Mouse (Mus musculus) neural tube, embryonic 14.5 days (tissue): ENCODE measurements around the gene Hmcn1. TPM values are rescaled to one million over a fixed set of nuclear protein-coding genes. Genes with fewer than 3 reads are reported as not detected.

Source experiments
- ATAC-seq: fragments of 200-750 bp; cut with Nextera tagmentation; 2 replicates; pipeline ENCODE4 v1.8.0; 2017; ENCODE audit warnings: low read depth, mild to moderate bottlenecking, moderate TSS enrichment, moderate library complexity
- H3K27ac ChIP-seq: fragments of 300-500 bp; sonication (generic); 2 replicates; pipeline ENCODE4 v1.5.1; 2014; ENCODE audit warnings: low read depth, mild to moderate bottlenecking, control low read depth, low read length, moderate library complexity, mixed read lengths
- H3K27me3 ChIP-seq: fragments of 300-500 bp; sonication (generic); 2 replicates; pipeline ENCODE4 v1.6.1; 2014; ENCODE audit warnings: low read length; ENCODE audit not compliant: control insufficient read depth, insufficient read depth
- H3K36me3 ChIP-seq: fragments of 300-500 bp; sonication (generic); 2 replicates; pipeline ENCODE4 v1.6.1; 2014; ENCODE audit warnings: low read length, mixed read lengths; ENCODE audit not compliant: control insufficient read depth, insufficient read depth
- H3K4me1 ChIP-seq: fragments of 300-500 bp; sonication (generic); 2 replicates; pipeline ENCODE4 v1.6.1; 2014; ENCODE audit warnings: low read length; ENCODE audit not compliant: control insufficient read depth, insufficient read depth
- H3K4me2 ChIP-seq: fragments of 300-500 bp; sonication (generic); 2 replicates; pipeline ENCODE4 v1.6.1; 2014; ENCODE audit warnings: mild to moderate bottlenecking, low read depth, low read length, control low read depth
- H3K4me3 ChIP-seq: fragments of 300-500 bp; sonication (generic); 2 replicates; pipeline ENCODE4 v1.5.1; 2014; ENCODE audit warnings: low read depth, low read length, control low read depth, mixed read lengths
- H3K9ac ChIP-seq: fragments of 300-500 bp; sonication (generic); replicated peaks from 2 replicates; pipeline ENCODE4 v1.6.1; 2014; ENCODE audit warnings: low read depth, mild to moderate bottlenecking, control low read depth, low read length, mixed read lengths
- H3K9me3 ChIP-seq: fragments of 300-500 bp; sonication (generic); 2 replicates; pipeline ENCODE4 v1.6.1; 2016; ENCODE audit warnings: low read length; ENCODE audit not compliant: control insufficient read depth
- WGBS: fragments of 180-500 bp; shearing (Covaris S2); extraction: QIAGEN DNeasy Blood & Tissue Kit; methylation state at CpG from one replicate; pipeline ENCODE4 v1.1.7; 2014; 5-methylcytosine and 5-hydroxymethylcytosine counted together
- polyA plus RNA-seq: library from polyadenylated mRNA; unstranded; fragments of >200 nt; fragmentation: Nextera tagmentation; extraction: Ambion mirVana; gene quantifications from 2 replicates; pipeline ENCODE4 v1.2.1, GENCODE M21; 2014

The Hmcn1 gene
- polyA plus RNA-seq, 1 experiment from 2014 or later, result 1.6 TPM

GRCm38 (mm10) chr1:150800611-150801263, 192.5 kb downstream of the Hmcn1 start:
- no peak overlapping the region for H3K9ac ChIP-seq
- no peaks in the 10 kb centered on the region for H3K9me3 ChIP-seq
- H3K27me3 ChIP-seq, result no peaks in the 10 kb centered on the region
- no peak overlapping the region for H3K27ac ChIP-seq
- no peaks in the 10 kb centered on the region for H3K36me3 ChIP-seq
- 90% methylated on average over 8 of the region's 8 CpGs for WGBS
- no peaks in the 10 kb centered on the region for H3K4me1 ChIP-seq
- ATAC-seq, result no peak
- H3K4me2 ChIP-seq, result no peak overlapping the region
- H3K4me3 ChIP-seq, result no peak overlapping the region

GRCm38 (mm10) chr1:150798651-150799050, 194.6 kb downstream of the Hmcn1 start:
- no peak for ATAC-seq
- Histone ChIP-seq H3K4me2 (no peak overlapping the region), H3K4me3 (no peak overlapping the region), H3K27me3 (no peaks in the 10 kb centered on the region), H3K9me3 (no peaks in the 10 kb centered on the region), H3K27ac (no peak overlapping the region), H3K9ac (no peak overlapping the region), H3K4me1 (no peaks in the 10 kb centered on the region), H3K36me3 (no peaks in the 10 kb centered on the region)
- 91% methylated on average over 5 of the region's 5 CpGs for WGBS

GRCm38 (mm10) chr1:150786746-150787145, 206.5 kb downstream of the Hmcn1 start:
- no peak overlapping the region for H3K4me3 ChIP-seq
- no peaks in the 10 kb centered on the region for H3K27me3 ChIP-seq
- no peak overlapping the region for H3K9ac ChIP-seq
- no peak for ATAC-seq
- no peak overlapping the region for H3K4me2 ChIP-seq
- no peaks in the 10 kb centered on the region for H3K9me3 ChIP-seq
- no peaks in the 10 kb centered on the region for H3K36me3 ChIP-seq
- H3K27ac ChIP-seq, result no peak overlapping the region
- WGBS, result 82% methylated on average over 6 of the region's 6 CpGs
- H3K4me1 ChIP-seq, result no peaks in the 10 kb centered on the region

DNA sequence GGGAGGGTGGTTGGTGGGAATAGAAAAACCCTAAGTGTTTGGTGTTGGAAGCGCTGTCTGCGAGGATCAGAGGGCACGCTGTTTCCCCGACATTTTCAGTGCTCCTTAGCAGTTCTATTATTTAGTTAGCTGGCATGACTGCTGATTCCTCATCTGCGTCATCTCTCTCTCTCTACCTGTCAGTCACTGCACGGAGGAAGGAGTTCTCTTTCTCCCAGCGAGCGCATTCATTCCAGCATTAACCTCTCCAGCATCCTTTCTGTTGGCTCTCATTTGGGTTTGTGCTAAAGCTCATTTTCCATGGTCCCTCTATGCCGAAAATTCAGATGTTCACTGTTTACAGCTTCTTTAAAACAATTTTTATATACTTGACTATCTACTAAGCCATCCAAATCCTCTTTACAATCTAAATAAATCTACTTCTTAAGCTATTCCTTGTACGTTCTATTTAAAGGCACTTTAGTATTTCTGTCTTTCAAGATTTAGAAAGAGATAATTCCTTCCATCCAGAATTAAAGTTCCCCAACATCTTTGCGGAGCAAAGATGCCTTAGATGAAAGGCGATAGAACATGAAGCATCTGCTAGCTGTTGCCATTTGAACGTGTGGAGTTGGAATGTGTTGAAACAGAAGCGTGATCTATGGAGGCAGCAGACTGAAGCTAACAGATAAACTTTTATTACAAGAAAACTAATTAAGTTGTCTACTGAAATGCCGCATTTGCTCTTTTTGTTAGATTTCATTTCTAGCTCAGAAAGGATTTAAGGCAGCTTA, 210.0 kb downstream of the Hmcn1 start:
- no peak overlapping the region for H3K27ac ChIP-seq
- H3K4me1 ChIP-seq, result no peaks in the 10 kb centered on the region
- no peaks in the 10 kb centered on the region for H3K27me3 ChIP-seq
- H3K36me3 ChIP-seq, result no peaks in the 10 kb centered on the region
- no peaks in the 10 kb centered on the region for H3K9me3 ChIP-seq
- no peak for ATAC-seq
- H3K9ac ChIP-seq, result no peak overlapping the region
- H3K4me2 ChIP-seq, result no peak overlapping the region
- no peak overlapping the region for H3K4me3 ChIP-seq
- WGBS, result 88% methylated on average over 15 of the region's 15 CpGs

GRCm38 (mm10) chr1:150779902-150780301, 213.3 kb downstream of the Hmcn1 start:
- ATAC-seq, result no peak
- 56% methylated on average over 2 of the region's 2 CpGs for WGBS
- Histone ChIP-seq H3K27me3 (no peaks in the 10 kb centered on the region), H3K27ac (no peak overlapping the region), H3K9me3 (no peaks in the 10 kb centered on the region), H3K4me2 (no peak overlapping the region), H3K4me3 (no peak overlapping the region), H3K36me3 (no peaks in the 10 kb centered on the region), H3K9ac (no peak overlapping the region), H3K4me1 (no peaks in the 10 kb centered on the region)

DNA sequence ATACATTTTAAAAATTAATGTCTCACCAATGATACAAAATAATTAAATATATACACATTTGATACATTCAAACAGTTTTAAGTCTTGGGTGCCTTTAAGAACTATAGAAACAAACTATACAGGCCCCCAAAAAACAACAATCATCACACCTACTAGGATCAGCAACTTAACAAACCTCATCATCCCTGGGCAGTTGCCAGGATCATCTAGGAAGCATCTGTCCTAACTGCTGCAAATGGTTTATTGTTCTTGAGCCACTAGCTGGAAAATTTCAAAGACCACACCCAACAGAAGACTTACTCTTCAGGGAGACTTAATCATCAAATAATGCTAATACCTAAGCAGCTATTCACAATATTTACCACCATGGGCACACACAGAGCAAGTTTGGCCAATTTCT, 216.5 kb downstream of the Hmcn1 start:
- H3K4me1 ChIP-seq, result no peaks in the 10 kb centered on the region
- H3K9me3 ChIP-seq, result no peaks in the 10 kb centered on the region
- no peaks in the 10 kb centered on the region for H3K27me3 ChIP-seq
- no peak overlapping the region for H3K4me2 ChIP-seq
- H3K9ac ChIP-seq, result no peak overlapping the region
- no peak for ATAC-seq
- no peak overlapping the region for H3K27ac ChIP-seq
- no peak overlapping the region for H3K4me3 ChIP-seq
- no peaks in the 10 kb centered on the region for H3K36me3 ChIP-seq

DNA sequence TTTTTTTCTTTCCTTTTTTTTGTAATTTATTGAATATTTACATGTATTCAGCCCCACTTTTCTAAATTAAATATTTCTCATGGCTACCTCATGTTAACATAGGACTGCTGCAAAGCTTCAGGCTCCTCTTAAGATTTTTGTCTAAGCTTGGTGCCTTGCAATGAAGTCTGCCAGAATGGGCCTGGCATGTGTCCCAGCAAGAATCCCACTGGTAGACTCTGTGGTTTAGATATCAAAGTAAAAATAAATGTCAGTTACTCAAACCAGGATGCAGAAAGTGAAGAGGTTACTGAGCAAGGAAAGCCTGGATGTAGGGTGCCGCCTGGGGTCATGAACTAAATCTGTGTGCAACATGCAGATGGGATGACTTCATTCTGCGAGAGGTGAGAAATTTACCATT, 217.5 kb downstream of the Hmcn1 start:
- no peak overlapping the region for H3K4me2 ChIP-seq
- no peaks in the 10 kb centered on the region for H3K36me3 ChIP-seq
- H3K9me3 ChIP-seq, result no peaks in the 10 kb centered on the region
- H3K4me3 ChIP-seq, result no peak overlapping the region
- H3K4me1 ChIP-seq, result no peaks in the 10 kb centered on the region
- no peak for ATAC-seq
- no peak overlapping the region for H3K27ac ChIP-seq
- no peaks in the 10 kb centered on the region for H3K27me3 ChIP-seq
- WGBS, result 100% methylated on average over 2 of the region's 2 CpGs
- H3K9ac ChIP-seq, result no peak overlapping the region

- no peak overlapping the region for H3K4me3 ChIP-seq
- H3K36me3 ChIP-seq, result no peaks in the 10 kb centered on the region
- no peaks in the 10 kb centered on the region for H3K4me1 ChIP-seq
- no peak overlapping the region for H3K9ac ChIP-seq
- no peak overlapping the region for H3K27ac ChIP-seq
- 90% methylated on average over 3 of the region's 3 CpGs for WGBS
- no peaks in the 10 kb centered on the region for H3K9me3 ChIP-seq
- no peak for ATAC-seq
- no peaks in the 10 kb centered on the region for H3K27me3 ChIP-seq
- no peak overlapping the region for H3K4me2 ChIP-seq
Observed at GRCm38 (mm10) chr1:150772958-150773357, 220.3 kb downstream of the Hmcn1 start.

DNA sequence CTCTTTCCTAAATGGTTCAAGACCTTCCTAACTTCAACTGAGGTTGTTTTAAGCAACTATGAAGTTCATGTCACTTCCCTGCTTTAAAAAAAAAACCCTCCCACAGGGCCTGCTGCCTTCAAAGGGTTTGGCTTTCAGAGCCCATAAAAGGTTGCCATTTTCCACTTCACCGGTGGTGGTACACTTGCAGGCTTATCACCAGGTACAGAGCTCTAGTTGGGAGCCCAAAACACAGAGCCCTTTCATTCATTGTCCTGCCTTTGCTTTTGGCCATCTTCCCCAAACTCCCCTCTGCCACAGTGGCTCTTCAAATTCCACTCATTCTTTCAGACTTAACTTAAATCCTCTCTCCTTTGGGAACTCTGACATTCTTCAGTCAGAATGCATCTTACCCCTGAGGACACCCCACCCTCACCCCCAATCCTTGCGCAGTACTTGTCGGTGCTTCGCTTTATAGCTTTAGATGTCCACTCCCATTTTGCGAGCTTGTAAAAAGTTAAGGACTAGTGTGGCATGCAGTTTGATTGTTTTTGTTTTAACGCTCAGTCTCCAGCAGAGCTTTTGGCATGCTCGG, 222.2 kb downstream of the Hmcn1 start:
- no peak overlapping the region for H3K4me3 ChIP-seq
- 28% methylated on average over 7 of the region's 7 CpGs for WGBS
- no peak overlapping the region for H3K27ac ChIP-seq
- no peak overlapping the region for H3K9ac ChIP-seq
- no peaks in the 10 kb centered on the region for H3K27me3 ChIP-seq
- H3K4me1 ChIP-seq, result no peaks in the 10 kb centered on the region
- H3K9me3 ChIP-seq, result no peaks in the 10 kb centered on the region
- H3K36me3 ChIP-seq, result no peaks in the 10 kb centered on the region
- H3K4me2 ChIP-seq, result no peak overlapping the region
- no peak for ATAC-seq
